Mouse (Mus musculus) mouse embryonic stem cell (cell line): ENCODE results near the gene Otub2.

ENCODE experiments used
- in situ Hi-C, 2 experiments: fragments of 300-500 bp; cut with MboI; formaldehyde crosslinking; loops; 1 replicate in 1 of 2; 3 replicates in 1 of 2; pipeline ENCODE4 v1.14.3; 2019 to 2020; ENCODE audit warnings: low sequenced_read_pairs in 2 of 2, low pct_unique_long_range_greater_than_20kb in 1 of 2, mixed read lengths in 1 of 2; ENCODE audit not compliant: unreplicated experiment in 1 of 2

Otub2 gene

DNA sequence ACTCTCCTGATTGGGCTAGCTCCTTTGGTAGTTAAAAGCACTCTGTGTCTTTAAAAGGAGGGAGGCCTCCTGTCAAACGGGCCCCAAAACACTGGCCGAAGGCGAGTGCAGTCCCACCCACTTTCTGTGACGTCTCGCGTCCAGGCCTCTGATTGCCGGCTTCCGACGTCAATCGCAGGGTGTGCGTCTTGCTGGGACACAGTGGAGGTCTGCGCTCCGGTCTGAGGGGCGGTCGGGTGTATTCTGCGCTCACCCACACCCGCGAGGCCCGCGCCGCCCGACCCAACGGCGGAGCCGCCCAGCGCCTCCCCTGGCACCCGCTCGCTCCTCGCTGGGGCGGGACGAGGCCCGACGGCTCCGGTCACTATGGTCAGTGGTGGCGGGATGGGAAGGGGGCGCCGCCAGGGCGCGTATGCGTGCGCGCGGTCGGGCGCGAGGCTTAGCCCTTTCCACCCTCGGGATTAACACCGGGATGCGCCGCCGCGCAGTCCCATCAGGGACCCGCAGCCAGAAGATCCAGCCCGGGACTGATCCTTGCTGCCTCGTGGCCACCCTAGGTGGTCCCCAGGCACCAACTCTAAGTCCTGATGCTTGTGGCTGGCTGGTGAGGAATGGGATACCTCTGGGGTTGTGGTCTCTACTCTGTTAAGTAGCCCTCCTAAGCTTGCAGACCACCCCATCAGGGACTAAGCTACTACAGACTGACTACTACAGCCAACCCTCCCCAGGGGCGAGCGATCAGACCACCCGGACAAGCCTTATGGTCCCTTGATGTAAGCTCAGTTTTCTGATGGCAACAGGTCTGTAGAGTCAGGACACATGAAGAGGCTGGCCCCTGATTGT, at the start of gene Otub2:
Gene Otub2, plus strand, starts transcription at position 178 of the 843 bp plus-strand sequence.
- in situ Hi-C loops: no loop called here

- in situ Hi-C loops: no loop called here
Measured at GRCm38 (mm10) chr12:103341212-103341611, 47.3 kb upstream of the Otub2 start.

DNA sequence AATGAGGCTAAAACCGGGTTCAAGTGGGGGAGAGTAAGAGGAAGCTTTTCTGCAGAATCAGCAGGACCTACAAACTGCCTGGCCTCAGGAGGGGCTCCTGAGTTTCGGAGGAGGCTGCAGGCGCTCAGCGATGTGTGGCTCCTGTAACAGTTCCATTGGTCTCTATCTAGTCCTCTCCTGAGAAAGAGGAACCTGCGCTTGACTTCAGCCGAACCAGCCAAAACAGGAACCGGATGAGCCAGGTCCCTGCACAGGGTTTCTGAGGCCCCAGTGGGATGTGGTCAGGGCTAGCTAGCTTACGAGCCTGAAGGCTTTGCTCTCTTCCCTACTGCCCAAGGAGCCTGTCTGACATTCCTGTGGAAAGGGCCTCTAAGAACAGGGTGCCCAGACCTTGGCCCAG, 45.0 kb upstream of the Otub2 start:
- in situ Hi-C loops: no loop called here

GRCm38 (mm10) chr12:103344934-103345333, 43.5 kb upstream of the Otub2 start:
- in situ Hi-C loops: no loop called here

DNA sequence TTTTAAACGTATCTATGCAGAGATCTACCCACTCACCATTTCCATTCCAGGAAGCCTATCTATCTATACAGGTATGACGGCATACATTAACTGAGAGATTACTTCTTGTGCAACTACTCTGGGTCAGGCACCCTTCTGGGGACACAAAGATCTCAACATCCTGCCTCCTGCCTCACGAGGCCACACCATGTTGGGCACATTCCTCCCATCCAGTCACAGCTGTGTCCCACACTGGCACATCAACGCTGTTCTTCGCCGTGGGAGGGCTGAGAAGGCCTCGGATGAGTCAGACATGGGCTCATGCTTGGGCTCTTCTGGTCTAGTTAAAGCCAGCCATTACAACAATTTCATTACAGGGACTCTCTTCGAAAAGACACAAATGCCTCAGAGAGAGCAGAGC, 41.5 kb upstream of the Otub2 start:
- in situ Hi-C loops: no loop called here

DNA sequence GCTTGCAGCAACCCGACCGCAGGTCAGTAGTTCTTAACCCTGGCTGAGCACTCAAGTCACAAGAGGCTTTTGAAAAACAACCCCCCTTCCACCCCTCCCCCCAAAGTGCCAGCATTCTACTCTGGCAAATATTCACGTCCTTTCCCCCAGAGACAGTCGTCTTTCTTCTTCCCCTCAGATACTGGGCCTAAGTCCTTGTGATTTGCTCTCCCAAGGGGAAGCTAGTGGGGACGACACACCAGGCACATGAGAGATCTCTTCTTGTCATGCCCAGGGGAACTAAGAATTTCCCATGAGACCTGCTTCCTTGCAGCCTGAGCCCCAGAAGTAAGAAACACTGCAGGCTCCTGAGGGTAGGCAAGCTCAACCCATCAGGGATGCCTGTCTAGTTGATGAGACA, 41.1 kb upstream of the Otub2 start:
- in situ Hi-C loops: no loop called here

DNA sequence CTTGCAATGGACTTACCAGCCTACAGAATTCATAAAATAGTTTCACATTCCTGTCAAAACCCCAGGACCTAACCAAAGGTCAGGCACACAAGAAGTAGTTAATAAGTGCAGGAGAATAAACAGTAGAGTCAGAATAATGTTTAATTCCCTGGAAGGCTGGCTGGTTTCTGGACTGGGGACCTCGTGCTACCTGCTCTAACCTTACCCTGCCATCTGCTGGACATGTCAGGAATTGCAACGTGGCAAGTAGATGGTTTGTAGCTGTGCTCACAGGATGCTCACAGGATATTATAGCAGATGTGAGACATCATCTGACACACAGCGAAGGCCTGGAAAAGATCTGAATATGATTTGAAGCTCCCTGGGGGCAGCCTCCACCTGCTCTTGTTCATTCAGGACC, 40.0 kb upstream of the Otub2 start:
- in situ Hi-C loops: no loop called here

- in situ Hi-C loops: no loop called here
Measured at GRCm38 (mm10) chr12:103352735-103353134, 35.7 kb upstream of the Otub2 start.

DNA sequence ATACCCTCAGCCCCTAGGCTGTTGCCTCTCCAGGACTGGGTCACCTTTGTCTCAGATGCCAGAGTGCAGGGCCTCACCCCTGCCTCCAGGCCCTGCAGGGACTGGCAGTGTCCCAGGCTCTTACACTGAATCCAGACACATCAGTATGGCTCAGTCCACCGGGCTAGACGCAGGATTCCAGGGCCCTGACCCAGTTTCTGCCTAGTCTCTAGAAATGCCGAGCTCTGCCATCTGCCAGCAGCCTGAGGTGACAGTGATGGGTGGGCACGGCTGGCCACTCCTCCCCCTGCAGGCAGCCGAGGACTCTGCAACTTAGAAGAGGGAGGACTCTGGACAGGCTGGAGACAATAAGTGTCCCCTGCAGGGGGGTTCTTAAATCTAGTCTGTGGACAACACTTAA, 34.9 kb upstream of the Otub2 start:
- in situ Hi-C loops: no loop called here

- in situ Hi-C loops: no loop called here
Measured at GRCm38 (mm10) chr12:103355746-103356414, 32.6 kb upstream of the Otub2 start, which contains the start of gene Asb2. Gene Asb2 (minus strand): TSS chr12:103356001.

- in situ Hi-C loops: no loop called here
Measured at GRCm38 (mm10) chr12:103356415-103356748, 32.1 kb upstream of the Otub2 start.

DNA sequence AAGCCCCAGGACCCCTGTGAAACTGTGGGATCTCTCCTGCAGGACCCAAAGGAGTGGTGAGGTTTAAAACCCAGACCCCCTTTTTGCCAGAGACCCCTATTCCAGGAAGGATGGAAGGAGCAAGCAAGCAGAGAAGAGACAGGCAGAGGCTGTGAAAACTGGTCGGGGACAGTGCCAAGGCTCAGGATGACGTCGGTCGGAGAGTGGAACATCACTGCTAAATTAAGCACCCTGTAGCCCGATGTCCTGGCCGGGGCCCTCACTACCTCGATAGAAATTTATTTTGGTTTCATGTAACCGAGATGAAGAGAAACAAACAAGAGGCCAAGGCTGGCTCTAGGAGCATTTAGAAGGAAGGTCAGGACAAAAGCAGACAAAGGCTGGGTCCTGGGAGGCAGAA, 30.3 kb upstream of the Otub2 start:
- in situ Hi-C loops: no loop called here

- in situ Hi-C loops: no loop called here
Measured at GRCm38 (mm10) chr12:103358951-103359801, 29.3 kb upstream of the Otub2 start.

DNA sequence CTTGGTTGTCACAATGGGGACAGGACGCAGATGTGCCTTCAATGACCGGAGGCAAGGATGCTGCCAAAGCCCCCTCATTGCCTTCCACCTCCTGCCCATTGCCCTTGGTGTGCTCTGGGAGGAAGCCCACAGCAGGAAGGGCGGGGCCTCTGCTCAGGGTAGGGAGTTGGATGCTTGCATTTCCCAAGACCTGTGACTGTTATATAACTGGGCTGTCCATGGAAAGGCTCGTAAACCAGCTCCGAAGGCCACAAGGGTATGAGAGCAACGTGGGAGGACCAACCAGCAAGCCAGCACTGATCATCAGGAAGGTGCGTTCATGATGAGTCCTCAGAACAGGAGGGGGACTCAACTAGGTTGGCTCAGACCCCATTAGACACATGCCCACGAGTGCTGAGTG, 27.7 kb upstream of the Otub2 start:
- in situ Hi-C loops: no loop called here

DNA sequence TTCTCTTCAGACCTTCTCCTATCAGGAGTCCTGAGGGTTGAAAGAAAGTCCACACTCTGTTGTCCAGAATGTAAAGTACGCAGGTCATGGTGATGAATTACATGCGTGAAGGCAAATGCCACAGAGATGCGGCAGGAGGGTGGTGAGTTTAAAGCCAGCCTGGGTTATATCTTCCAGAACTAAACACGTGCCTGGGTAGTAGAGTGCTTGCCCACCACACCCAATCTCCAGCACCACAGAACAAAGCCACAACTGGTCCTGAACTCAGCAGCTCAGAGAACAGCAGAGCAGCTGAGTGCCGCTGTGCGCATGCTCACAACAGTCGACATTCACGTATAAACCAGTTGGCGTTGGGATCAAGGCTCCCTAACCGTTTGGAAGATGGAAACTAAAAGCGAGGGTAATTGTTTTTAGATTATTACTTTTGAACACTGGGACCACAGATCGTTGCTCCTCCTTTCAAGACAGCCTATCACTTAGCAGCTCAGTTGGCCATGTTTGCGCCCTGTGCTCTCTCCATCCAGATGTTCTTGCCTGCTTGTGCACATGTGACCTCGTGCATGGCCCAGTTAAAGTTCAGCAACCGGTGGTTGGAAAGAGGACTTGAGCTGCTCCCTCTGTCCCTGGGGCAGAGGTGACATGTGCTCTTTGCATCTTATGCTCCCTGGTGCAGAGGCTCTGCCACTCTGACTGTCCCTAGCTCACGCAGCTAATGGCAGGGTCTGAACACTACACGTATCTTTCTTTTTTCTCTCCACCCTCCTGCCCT, 26.8 kb upstream of the Otub2 start:
- in situ Hi-C loops: no loop called here

GRCm38 (mm10) chr12:103362336-103362735, 26.1 kb upstream of the Otub2 start:
- in situ Hi-C loops: no loop called here

- in situ Hi-C loops: no loop called here
Measured at GRCm38 (mm10) chr12:103367171-103367570, 21.3 kb upstream of the Otub2 start.

DNA sequence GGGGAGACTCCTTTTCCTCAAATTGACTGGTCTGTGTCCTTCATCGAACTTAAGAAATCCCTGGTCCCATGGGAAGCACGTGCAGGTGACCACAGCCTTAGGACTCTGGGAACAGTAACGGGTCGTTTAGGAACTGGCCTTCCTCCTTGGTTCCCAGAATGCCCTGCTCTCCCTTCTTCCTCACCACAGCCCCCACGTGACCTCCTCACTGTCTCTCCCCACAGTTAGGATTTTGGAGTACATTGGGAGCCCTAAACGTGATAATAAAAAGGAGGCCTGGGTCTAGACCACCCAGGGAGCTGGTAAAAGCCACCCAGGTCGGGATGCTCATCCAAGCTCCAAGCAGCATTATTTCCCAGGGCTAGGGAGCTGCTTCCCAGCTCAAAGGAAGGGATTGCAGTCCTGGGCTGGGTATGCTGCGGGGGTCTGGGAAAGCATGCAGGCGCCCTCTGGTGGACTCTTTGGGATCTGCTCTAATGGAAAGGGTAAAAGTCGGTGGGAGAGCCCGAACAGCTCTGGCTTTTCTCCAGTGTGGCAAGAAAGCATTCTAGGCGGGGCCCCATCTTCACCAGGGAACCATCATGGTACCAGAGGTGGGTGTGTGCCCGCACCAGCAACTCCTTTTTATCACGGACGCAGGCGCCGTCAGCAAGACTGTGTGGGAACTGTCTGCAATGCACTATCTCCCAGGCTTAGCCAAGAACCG, 20.7 kb upstream of the Otub2 start:
- in situ Hi-C loops: no loop called here
